Mouse (Mus musculus) cortical plate, adult 2 months (tissue): ENCODE measurements around the gene Miox.

Experiments
- CTCF ChIP-seq: fragments of 200-500 bp; IDR thresholded peaks from 2 replicates; pipeline ENCODE4 v1.5.1; 2011; ENCODE audit warnings: mild to moderate bottlenecking, control low read depth, low read length; ENCODE audit not compliant: insufficient read depth; ENCODE audit errors: extremely low read depth
- POLR2A ChIP-seq: fragments of 200-500 bp; IDR thresholded peaks from 2 replicates; pipeline ENCODE4 v1.6.1; 2011; ENCODE audit warnings: mild to moderate bottlenecking, low read length, control low read depth; ENCODE audit not compliant: insufficient read depth; ENCODE audit errors: extremely low read depth

- TF ChIP-seq CTCF (no peak), POLR2A (no peak)
These were observed 41.8 kb downstream of the Miox start for GRCm38 (mm10) chr15:89376040-89376439.
